Mouse (Mus musculus): ENCODE data around the gene E030025P04Rik.

E030025P04Rik gene

GRCm38 (mm10) chr11:109102646-109103045, 41.5 kb downstream of the E030025P04Rik start:
- DNase-seq (ENCODE audit: low spot score in 2 of 2): no peak

GRCm38 (mm10) chr11:109100266-109100665, 43.9 kb downstream of the E030025P04Rik start:
- no peak for DNase-seq (ENCODE audit: low spot score in 2 of 2)

- DNase-seq (ENCODE audit: low spot score in 2 of 2): no peak
These were observed 52.3 kb downstream of the E030025P04Rik start for GRCm38 (mm10) chr11:109091821-109092220.
